Mouse (Mus musculus): Measurements from ENCODE around the gene Elovl5. TPM values are rescaled to one million over a fixed set of nuclear protein-coding genes. Genes with fewer than 3 reads are reported as not detected.

Elovl5 gene
- polyA plus RNA-seq, 1 experiment from 2014 or later = 112 TPM

GRCm38 (mm10) chr9:77958327-77958726, 41.2 kb downstream of the Elovl5 start:
- 87% methylated on average over 7 of the region's 7 CpGs for WGBS
- no peak overlapping the region for H3K4me2 ChIP-seq (replicated peaks; ENCODE audit: low read depth, low read length)
- no peaks in the 10 kb centered on the region for H3K9me3 ChIP-seq (ENCODE audit: control insufficient read depth, low read length)
- peaks cover 5% of the 10 kb centered on the region; the same call in 1 of the 2 replicates for H3K4me1 ChIP-seq (ENCODE audit: control insufficient read depth, insufficient read depth, low read length)
- H3K27me3 ChIP-seq (ENCODE audit: control insufficient read depth, insufficient read depth, low read length) = no peaks in the 10 kb centered on the region
- ATAC-seq (ENCODE audit: low FRiP score, low TSS enrichment) = no peak
- peaks cover 21% of the 10 kb centered on the region; the same call in 1 of the 2 replicates for H3K36me3 ChIP-seq (ENCODE audit: control insufficient read depth, insufficient read depth, low read length)
- no peak overlapping the region for H3K27ac ChIP-seq (ENCODE audit: low read depth, low read length)
- H3K4me3 ChIP-seq (ENCODE audit: low read length) = no peak overlapping the region
- H3K9ac ChIP-seq (ENCODE audit: low read depth, low read length) = no peak overlapping the region

GRCm38 (mm10) chr9:77959759-77960158, 42.6 kb downstream of the Elovl5 start:
- Histone ChIP-seq H3K9me3 (ENCODE audit: control insufficient read depth, low read length) (no peaks in the 10 kb centered on the region), H3K27ac (ENCODE audit: low read depth, low read length) (no peak overlapping the region), H3K4me3 (ENCODE audit: low read length) (no peak overlapping the region), H3K4me2 (replicated peaks; ENCODE audit: low read depth, low read length) (no peak overlapping the region), H3K9ac (ENCODE audit: low read depth, low read length) (no peak overlapping the region), H3K36me3 (ENCODE audit: control insufficient read depth, insufficient read depth, low read length) (peaks cover 21% of the 10 kb centered on the region; the same call in 1 of the 2 replicates), H3K4me1 (ENCODE audit: control insufficient read depth, insufficient read depth, low read length) (peaks cover 11% of the 10 kb centered on the region; the same call in 1 of the 2 replicates), H3K27me3 (ENCODE audit: control insufficient read depth, insufficient read depth, low read length) (no peaks in the 10 kb centered on the region)
- WGBS = 95% methylated on average over 12 of the region's 12 CpGs
- no peak for ATAC-seq (ENCODE audit: low FRiP score, low TSS enrichment)

- Histone ChIP-seq H3K4me3 (ENCODE audit: low read length) (no peak overlapping the region), H3K4me1 (ENCODE audit: control insufficient read depth, insufficient read depth, low read length) (peaks cover 8% of the 10 kb centered on the region; the same call in 1 of the 2 replicates), H3K4me2 (replicated peaks; ENCODE audit: low read depth, low read length) (no peak overlapping the region), H3K27me3 (ENCODE audit: control insufficient read depth, insufficient read depth, low read length) (no peaks in the 10 kb centered on the region), H3K36me3 (ENCODE audit: control insufficient read depth, insufficient read depth, low read length) (peaks cover 21% of the 10 kb centered on the region; the same call in 1 of the 2 replicates), H3K27ac (ENCODE audit: low read depth, low read length) (no peak overlapping the region), H3K9me3 (ENCODE audit: control insufficient read depth, low read length) (no peaks in the 10 kb centered on the region), H3K9ac (ENCODE audit: low read depth, low read length) (no peak overlapping the region)
- ATAC-seq (ENCODE audit: low FRiP score, low TSS enrichment) = no peak
- WGBS = 79% methylated on average over 6 of the region's 6 CpGs
Observed at GRCm38 (mm10) chr9:77961350-77961749, 44.2 kb downstream of the Elovl5 start.

- Histone ChIP-seq H3K27me3 (ENCODE audit: control insufficient read depth, insufficient read depth, low read length) (no peaks in the 10 kb centered on the region), H3K4me2 (replicated peaks; ENCODE audit: low read depth, low read length) (no peak overlapping the region), H3K4me3 (ENCODE audit: low read length) (no peak overlapping the region), H3K9ac (ENCODE audit: low read depth, low read length) (no peak overlapping the region), H3K27ac (ENCODE audit: low read depth, low read length) (no peak overlapping the region), H3K9me3 (ENCODE audit: control insufficient read depth, low read length) (no peaks in the 10 kb centered on the region), H3K36me3 (ENCODE audit: control insufficient read depth, insufficient read depth, low read length) (peaks cover 9% of the 10 kb centered on the region; the same call in 1 of the 2 replicates), H3K4me1 (ENCODE audit: control insufficient read depth, insufficient read depth, low read length) (peaks cover 10% of the 10 kb centered on the region; the same call in 1 of the 2 replicates)
- 35% methylated on average over 14 of the region's 14 CpGs for WGBS
- ATAC-seq (ENCODE audit: low FRiP score, low TSS enrichment) = peak; percentile 74
Observed at GRCm38 (mm10) chr9:77964084-77964483, 46.9 kb downstream of the Elovl5 start.

- Histone ChIP-seq H3K36me3 (ENCODE audit: control insufficient read depth, insufficient read depth, low read length) (peaks cover 7% of the 10 kb centered on the region; the same call in 1 of the 2 replicates), H3K9ac (ENCODE audit: low read depth, low read length) (no peak overlapping the region), H3K27ac (ENCODE audit: low read depth, low read length) (no peak overlapping the region), H3K4me1 (ENCODE audit: control insufficient read depth, insufficient read depth, low read length) (peaks cover 10% of the 10 kb centered on the region; the same call in 1 of the 2 replicates), H3K4me3 (ENCODE audit: low read length) (no peak overlapping the region), H3K9me3 (ENCODE audit: control insufficient read depth, low read length) (no peaks in the 10 kb centered on the region), H3K4me2 (replicated peaks; ENCODE audit: low read depth, low read length) (no peak overlapping the region), H3K27me3 (ENCODE audit: control insufficient read depth, insufficient read depth, low read length) (no peaks in the 10 kb centered on the region)
- no peak for ATAC-seq (ENCODE audit: low FRiP score, low TSS enrichment)
- 81% methylated on average over 5 of the region's 5 CpGs for WGBS
Observed at GRCm38 (mm10) chr9:77965287-77965686, 48.1 kb downstream of the Elovl5 start.

- WGBS = 90% methylated on average over 6 of the region's 6 CpGs
- H3K4me2 ChIP-seq (replicated peaks; ENCODE audit: low read depth, low read length) = no peak overlapping the region
- no peak overlapping the region for H3K27ac ChIP-seq (ENCODE audit: low read depth, low read length)
- H3K27me3 ChIP-seq (ENCODE audit: control insufficient read depth, insufficient read depth, low read length) = no peaks in the 10 kb centered on the region
- no peak overlapping the region for H3K9ac ChIP-seq (ENCODE audit: low read depth, low read length)
- H3K9me3 ChIP-seq (ENCODE audit: control insufficient read depth, low read length) = no peaks in the 10 kb centered on the region
- no peak overlapping the region for H3K4me3 ChIP-seq (ENCODE audit: low read length)
- H3K36me3 ChIP-seq (ENCODE audit: control insufficient read depth, insufficient read depth, low read length) = peaks cover 7% of the 10 kb centered on the region; the same call in 1 of the 2 replicates
- H3K4me1 ChIP-seq (ENCODE audit: control insufficient read depth, insufficient read depth, low read length) = peaks cover 10% of the 10 kb centered on the region; the same call in 1 of the 2 replicates
- no peak for ATAC-seq (ENCODE audit: low FRiP score, low TSS enrichment)
Observed at GRCm38 (mm10) chr9:77965768-77966552, 48.8 kb downstream of the Elovl5 start.

GRCm38 (mm10) chr9:77966861-77967260, 49.7 kb downstream of the Elovl5 start:
- 91% methylated on average over 7 of the region's 7 CpGs for WGBS
- Histone ChIP-seq H3K9ac (ENCODE audit: low read depth, low read length) (no peak overlapping the region), H3K27ac (ENCODE audit: low read depth, low read length) (no peak overlapping the region), H3K4me3 (ENCODE audit: low read length) (no peak overlapping the region), H3K4me2 (replicated peaks; ENCODE audit: low read depth, low read length) (no peak overlapping the region), H3K36me3 (ENCODE audit: control insufficient read depth, insufficient read depth, low read length) (peaks cover 7% of the 10 kb centered on the region; the same call in 1 of the 2 replicates), H3K27me3 (ENCODE audit: control insufficient read depth, insufficient read depth, low read length) (no peaks in the 10 kb centered on the region), H3K4me1 (ENCODE audit: control insufficient read depth, insufficient read depth, low read length) (peaks cover 10% of the 10 kb centered on the region; the same call in 1 of the 2 replicates), H3K9me3 (ENCODE audit: control insufficient read depth, low read length) (no peaks in the 10 kb centered on the region)
- no peak for ATAC-seq (ENCODE audit: low FRiP score, low TSS enrichment)

- peaks cover 10% of the 10 kb centered on the region; the same call in 1 of the 2 replicates for H3K4me1 ChIP-seq (ENCODE audit: control insufficient read depth, insufficient read depth, low read length)
- H3K27me3 ChIP-seq (ENCODE audit: control insufficient read depth, insufficient read depth, low read length) = no peaks in the 10 kb centered on the region
- H3K27ac ChIP-seq (ENCODE audit: low read depth, low read length) = no peak overlapping the region
- H3K4me3 ChIP-seq (ENCODE audit: low read length) = no peak overlapping the region
- peaks cover 5% of the 10 kb centered on the region; the same call in 1 of the 2 replicates for H3K36me3 ChIP-seq (ENCODE audit: control insufficient read depth, insufficient read depth, low read length)
- ATAC-seq (ENCODE audit: low FRiP score, low TSS enrichment) = no peak
- 82% methylated on average over 12 of the region's 12 CpGs for WGBS
- no peak overlapping the region for H3K4me2 ChIP-seq (replicated peaks; ENCODE audit: low read depth, low read length)
- H3K9ac ChIP-seq (ENCODE audit: low read depth, low read length) = no peak overlapping the region
- no peaks in the 10 kb centered on the region for H3K9me3 ChIP-seq (ENCODE audit: control insufficient read depth, low read length)
Observed at GRCm38 (mm10) chr9:77967584-77968163, 50.5 kb downstream of the Elovl5 start.
